Mouse (Mus musculus): ENCODE data around the gene Mtmr4. TPM values are rescaled to one million over a fixed set of nuclear protein-coding genes. Genes with fewer than 3 reads are reported as not detected.

The Mtmr4 gene
- polyA plus RNA-seq, 1 experiment, result 29.3 TPM

DNA sequence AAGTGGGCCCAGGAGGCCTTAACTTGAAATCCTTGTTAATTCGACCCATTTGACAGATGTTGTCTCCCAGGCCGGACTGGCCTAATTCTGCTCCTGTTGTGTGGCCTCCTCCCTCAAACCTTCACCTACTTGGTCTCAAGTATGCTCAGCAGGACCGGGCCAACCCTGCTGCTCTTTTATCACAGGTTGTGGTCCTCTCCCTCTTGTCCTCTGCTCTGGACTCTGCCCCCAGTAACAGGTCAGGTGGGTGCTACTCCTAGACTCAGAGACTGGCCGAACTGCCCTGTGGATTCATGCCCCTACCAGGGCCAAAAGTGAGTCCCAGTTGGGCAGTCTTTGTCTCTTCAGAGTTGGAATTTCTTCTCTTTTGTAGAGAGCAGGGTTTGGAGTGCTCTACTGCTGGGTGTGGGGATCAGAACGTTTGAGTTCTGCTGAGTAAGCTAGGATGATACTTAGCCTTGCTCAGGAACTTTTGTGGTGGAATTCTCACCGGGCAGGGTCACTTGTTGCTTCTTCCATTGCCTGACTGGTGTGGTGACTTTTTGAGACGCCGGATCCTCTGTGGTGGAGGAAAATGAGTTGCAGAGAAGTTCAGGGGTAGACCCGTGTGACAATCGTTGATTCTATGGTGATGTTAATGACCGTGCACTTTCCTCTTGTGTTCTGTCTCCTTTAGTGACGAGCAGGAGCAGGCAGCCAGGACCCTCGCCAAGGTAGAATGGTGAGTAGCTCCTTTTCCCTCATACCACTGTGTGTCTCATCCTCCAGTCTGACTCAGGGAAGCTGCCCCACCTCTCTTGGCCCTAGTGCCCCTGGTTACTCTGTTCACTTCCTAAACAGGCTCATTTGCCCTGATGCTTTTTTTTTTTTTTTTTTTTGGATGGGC lies 994 bp downstream of the Mtmr4 start:
- peaks cover 7% of the 10 kb centered on the region for H3K4me1 ChIP-seq (ENCODE audit: control insufficient read depth, insufficient read depth, low read length)
- H3K4me3 ChIP-seq (ENCODE audit: insufficient read depth, low read length), result peak overlapping the region; percentile 73
- TF ChIP-seq CTCF (IDR thresholded peaks at IDR 0.05; ENCODE audit: borderline replicate concordance, insufficient read depth, low read length), result no peak
- peak; percentile 31 for TF ChIP-seq POLR2A (IDR thresholded peaks at IDR 0.05; ENCODE audit: low read depth, low read length)
- peak overlapping the region; percentile 84 for H3K27ac ChIP-seq (ENCODE audit: insufficient read depth, low read length)

DNA sequence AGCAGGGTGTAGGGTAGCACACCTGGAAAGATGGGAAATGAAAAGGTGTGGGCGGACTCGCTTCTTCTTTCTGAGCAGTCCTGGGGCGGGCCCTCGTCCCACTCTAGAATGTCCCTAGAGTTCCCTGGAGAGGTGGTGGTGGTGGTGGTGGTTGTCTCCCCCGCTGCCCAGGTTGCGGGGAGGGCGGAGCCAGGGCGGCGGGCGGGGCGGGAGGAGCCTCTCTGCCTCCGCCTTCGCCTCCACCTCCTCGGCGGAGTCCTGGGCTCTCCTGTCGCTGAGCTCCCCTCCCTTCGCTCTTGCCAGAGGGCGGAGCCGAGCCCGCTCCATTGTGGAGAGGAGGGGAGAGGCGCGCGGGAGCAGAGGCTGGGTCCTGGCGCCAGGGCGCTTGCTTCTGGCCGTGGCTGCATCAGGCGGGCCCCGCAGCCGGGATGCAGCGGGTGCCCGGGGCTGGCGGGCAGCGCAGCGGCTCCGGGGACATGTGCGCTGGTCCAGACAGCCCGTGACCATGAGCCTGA lies 3.4 kb downstream of the Mtmr4 start:
- H3K4me3 ChIP-seq (ENCODE audit: insufficient read depth, low read length), result peak overlapping the region; percentile 48
- H3K4me1 ChIP-seq (ENCODE audit: control insufficient read depth, insufficient read depth, low read length), result peaks cover 4% of the 10 kb centered on the region
- peak; percentile 73 for TF ChIP-seq POLR2A (IDR thresholded peaks at IDR 0.05; ENCODE audit: low read depth, low read length)
- TF ChIP-seq CTCF (IDR thresholded peaks at IDR 0.05; ENCODE audit: borderline replicate concordance, insufficient read depth, low read length), result no peak
- no peak overlapping the region for H3K27ac ChIP-seq (ENCODE audit: insufficient read depth, low read length)

DNA sequence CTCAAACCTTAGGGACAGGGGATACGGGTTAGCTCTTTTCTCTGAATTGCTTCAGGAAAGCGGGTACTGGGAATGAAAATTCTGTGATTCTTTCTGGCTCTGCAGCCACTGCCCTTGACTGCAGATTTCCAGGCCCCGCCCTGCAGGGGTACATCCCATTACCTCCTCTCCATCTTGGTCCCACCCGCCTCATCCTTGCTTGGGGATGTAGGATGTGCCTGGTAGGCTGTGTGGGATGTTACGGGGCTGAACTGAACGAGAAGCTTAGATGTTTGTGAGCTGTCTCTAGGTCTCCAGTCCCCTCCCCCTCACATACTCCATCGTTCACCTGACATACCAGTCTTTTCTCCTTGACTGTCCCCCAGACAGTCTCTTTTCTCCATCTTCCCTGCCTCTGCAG lies 4.0 kb downstream of the Mtmr4 start:
- no peak for TF ChIP-seq CTCF (IDR thresholded peaks at IDR 0.05; ENCODE audit: borderline replicate concordance, insufficient read depth, low read length)
- no peak for TF ChIP-seq POLR2A (IDR thresholded peaks at IDR 0.05; ENCODE audit: low read depth, low read length)
- H3K27ac ChIP-seq (ENCODE audit: insufficient read depth, low read length), result no peak overlapping the region
- H3K4me3 ChIP-seq (ENCODE audit: insufficient read depth, low read length), result peak overlapping the region; percentile 48
- H3K4me1 ChIP-seq (ENCODE audit: control insufficient read depth, insufficient read depth, low read length), result peaks cover 4% of the 10 kb centered on the region

DNA sequence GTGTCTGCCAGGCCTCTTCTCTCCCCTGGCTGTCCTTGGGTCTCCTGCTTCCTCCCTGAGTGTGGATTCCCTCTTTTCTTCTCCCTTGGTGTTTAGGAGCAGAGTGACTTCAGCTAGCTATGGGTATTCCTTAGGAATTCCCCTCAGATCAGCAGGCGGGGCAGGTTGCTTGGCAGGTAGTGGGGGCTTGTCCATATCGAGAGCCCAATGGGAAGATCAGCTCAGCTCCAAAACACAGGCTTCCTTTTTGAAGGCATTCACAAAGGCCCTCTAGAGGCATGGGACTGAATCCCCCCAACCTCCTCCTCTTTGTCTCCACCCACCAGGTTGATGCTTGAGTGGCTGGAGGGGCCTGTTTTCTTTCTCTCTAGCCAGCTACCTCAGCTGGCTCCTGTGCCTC lies 4.5 kb downstream of the Mtmr4 start:
- TF ChIP-seq POLR2A (IDR thresholded peaks at IDR 0.05; ENCODE audit: low read depth, low read length) (no peak), CTCF (IDR thresholded peaks at IDR 0.05; ENCODE audit: borderline replicate concordance, insufficient read depth, low read length) (no peak)
- Histone ChIP-seq H3K27ac (ENCODE audit: insufficient read depth, low read length) (no peak overlapping the region), H3K4me3 (ENCODE audit: insufficient read depth, low read length) (peak overlapping the region; percentile 48), H3K4me1 (ENCODE audit: control insufficient read depth, insufficient read depth, low read length) (peaks cover 4% of the 10 kb centered on the region)

DNA sequence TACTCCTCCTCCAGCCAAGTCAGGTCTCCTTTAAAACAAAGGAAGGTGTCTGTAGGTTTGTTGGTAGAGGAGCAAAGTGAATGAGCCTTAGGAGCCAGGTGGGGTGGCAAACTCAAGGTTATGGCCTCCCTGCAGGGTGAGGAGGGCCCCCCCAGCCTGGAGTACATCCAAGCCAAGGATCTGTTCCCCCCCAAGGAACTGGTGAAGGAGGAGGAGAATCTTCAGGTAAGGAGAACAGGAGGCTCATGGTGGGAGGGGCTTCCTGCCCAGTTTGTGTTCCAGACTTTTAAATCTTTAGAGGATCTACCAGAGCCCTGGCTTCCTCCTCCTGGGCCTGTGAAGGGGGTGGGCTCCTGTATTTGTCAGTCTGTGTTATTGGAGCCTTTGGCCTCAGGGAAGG lies 5.1 kb downstream of the Mtmr4 start:
- Histone ChIP-seq H3K4me1 (ENCODE audit: control insufficient read depth, insufficient read depth, low read length) (peaks cover 4% of the 10 kb centered on the region), H3K4me3 (ENCODE audit: insufficient read depth, low read length) (peak overlapping the region; percentile 48; the same call in 1 of the 2 replicates), H3K27ac (ENCODE audit: insufficient read depth, low read length) (no peak overlapping the region)
- TF ChIP-seq CTCF (IDR thresholded peaks at IDR 0.05; ENCODE audit: borderline replicate concordance, insufficient read depth, low read length) (no peak), POLR2A (IDR thresholded peaks at IDR 0.05; ENCODE audit: low read depth, low read length) (no peak)

DNA sequence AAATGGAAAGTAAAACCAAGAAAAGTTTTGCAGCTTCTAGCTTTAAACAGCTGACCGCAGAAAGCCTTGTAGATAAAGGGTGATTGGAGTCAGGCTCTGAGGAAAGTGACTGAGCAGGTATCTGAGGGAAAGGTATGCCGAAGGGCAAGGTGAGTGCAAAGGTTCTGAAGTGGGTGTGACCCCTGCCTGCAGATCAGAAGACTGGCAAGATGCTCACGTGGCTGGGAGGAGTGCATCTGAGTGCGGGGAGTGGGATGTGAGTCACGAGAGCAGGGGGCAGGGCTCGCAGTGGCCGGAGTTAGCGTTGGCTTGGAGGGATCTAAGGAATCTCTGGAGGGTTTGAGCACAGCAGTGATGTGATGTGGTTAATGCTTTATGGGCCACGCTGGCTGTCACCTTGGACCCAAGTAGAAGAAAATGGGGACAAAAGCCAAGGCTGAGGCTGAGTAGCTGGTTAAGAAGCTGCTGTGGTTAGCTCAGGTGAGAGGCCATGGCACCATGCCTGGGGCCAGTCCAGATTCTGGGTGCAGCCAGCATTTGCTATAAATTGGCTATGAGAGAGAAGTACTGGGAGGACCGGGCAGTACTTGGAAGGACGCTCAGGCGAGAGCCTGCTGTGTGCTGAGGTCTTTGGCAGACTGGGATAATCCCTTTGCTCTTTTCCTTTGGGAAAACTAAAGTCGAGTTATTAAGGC lies 7.6 kb downstream of the Mtmr4 start:
- Histone ChIP-seq H3K27ac (ENCODE audit: insufficient read depth, low read length) (no peak overlapping the region), H3K4me1 (ENCODE audit: control insufficient read depth, insufficient read depth, low read length) (no peaks in the 10 kb centered on the region), H3K4me3 (ENCODE audit: insufficient read depth, low read length) (no peak overlapping the region)
- TF ChIP-seq POLR2A (IDR thresholded peaks at IDR 0.05; ENCODE audit: low read depth, low read length) (no peak), CTCF (IDR thresholded peaks at IDR 0.05; ENCODE audit: borderline replicate concordance, insufficient read depth, low read length) (no peak)

DNA sequence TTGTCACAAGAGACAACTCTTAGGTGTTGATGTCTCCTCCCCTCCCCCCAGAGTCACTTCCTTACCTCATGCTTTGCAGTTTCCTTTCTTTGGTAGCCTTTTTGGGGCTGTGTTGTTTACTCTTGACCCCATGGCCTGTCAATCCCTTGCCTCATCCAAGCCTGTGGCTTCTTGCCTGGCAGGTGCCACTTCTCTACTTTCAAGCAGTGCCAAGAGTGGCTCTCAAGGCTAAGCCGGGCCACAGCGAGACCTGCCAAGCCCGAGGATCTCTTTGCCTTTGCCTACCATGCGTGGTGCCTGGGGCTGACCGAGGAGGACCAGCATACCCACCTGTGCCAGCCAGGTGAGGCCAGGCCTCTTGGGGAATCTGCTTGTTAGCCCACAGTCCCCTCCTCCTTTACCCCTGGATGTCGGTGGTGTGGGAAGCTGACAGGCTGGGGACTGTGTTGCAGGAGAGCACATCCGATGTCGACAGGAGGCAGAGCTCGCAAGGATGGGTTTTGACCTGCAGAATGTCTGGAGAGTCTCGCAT lies 8.4 kb downstream of the Mtmr4 start:
- no peak for TF ChIP-seq CTCF (IDR thresholded peaks at IDR 0.05; ENCODE audit: borderline replicate concordance, insufficient read depth, low read length)
- no peak for TF ChIP-seq POLR2A (IDR thresholded peaks at IDR 0.05; ENCODE audit: low read depth, low read length)
- Histone ChIP-seq H3K27ac (ENCODE audit: insufficient read depth, low read length) (no peak overlapping the region), H3K4me1 (ENCODE audit: control insufficient read depth, insufficient read depth, low read length) (no peaks in the 10 kb centered on the region), H3K4me3 (ENCODE audit: insufficient read depth, low read length) (no peak overlapping the region)

DNA sequence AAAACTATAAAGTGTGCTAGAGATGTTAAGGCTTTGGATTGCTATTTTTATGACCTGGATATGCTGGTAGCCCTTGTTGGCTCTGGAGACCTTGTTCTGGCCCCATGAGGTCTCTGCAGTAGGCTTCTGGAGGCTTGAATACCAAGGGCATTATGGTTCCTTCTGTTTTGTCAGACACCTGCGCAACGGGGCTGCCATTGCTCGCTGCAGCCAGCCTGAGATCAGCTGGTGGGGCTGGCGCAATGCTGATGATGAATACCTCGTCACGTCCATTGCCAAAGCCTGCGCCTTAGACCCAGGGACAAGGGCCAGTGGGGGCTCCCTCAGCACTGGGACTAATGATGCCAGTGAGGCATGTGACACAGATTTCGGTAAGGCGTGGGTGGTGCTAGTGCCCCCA lies 10.3 kb downstream of the Mtmr4 start:
- no peak overlapping the region for H3K4me3 ChIP-seq (ENCODE audit: insufficient read depth, low read length)
- no peaks in the 10 kb centered on the region for H3K4me1 ChIP-seq (ENCODE audit: control insufficient read depth, insufficient read depth, low read length)
- H3K27ac ChIP-seq (ENCODE audit: insufficient read depth, low read length), result no peak overlapping the region
- TF ChIP-seq POLR2A (IDR thresholded peaks at IDR 0.05; ENCODE audit: low read depth, low read length), result no peak
- no peak for TF ChIP-seq CTCF (IDR thresholded peaks at IDR 0.05; ENCODE audit: borderline replicate concordance, insufficient read depth, low read length)

DNA sequence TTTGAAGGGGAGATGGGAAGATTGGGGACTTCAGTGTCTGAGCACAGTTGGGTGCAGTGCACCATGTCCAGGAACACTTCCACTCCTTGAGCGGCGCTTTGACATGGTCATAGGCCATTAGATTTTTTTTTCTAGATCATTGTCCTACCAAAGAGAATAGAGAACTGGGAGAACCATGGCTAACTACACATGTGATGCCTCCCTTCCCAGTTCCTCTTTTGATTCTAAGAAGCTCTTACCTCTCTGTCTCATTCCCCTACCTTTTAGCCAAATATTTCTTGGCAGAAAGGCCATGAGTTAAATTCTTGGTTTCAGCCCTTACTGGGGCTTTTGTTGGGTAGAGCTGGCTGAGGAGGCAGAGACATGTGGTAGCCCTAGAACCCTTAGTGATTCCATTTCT lies 11.6 kb downstream of the Mtmr4 start:
- H3K4me3 ChIP-seq (ENCODE audit: insufficient read depth, low read length), result no peak overlapping the region
- no peak overlapping the region for H3K27ac ChIP-seq (ENCODE audit: insufficient read depth, low read length)
- no peaks in the 10 kb centered on the region for H3K4me1 ChIP-seq (ENCODE audit: control insufficient read depth, insufficient read depth, low read length)
- no peak for TF ChIP-seq CTCF (IDR thresholded peaks at IDR 0.05; ENCODE audit: borderline replicate concordance, insufficient read depth, low read length)
- TF ChIP-seq POLR2A (IDR thresholded peaks at IDR 0.05; ENCODE audit: low read depth, low read length), result no peak

Measured in embryonic fibroblast, embryonic 13.5 days (primary cell).